Mouse (Mus musculus) heart, embryonic 12.5 days (tissue): Measurements from ENCODE around the gene Calm5. TPM values are rescaled to one million over a fixed set of nuclear protein-coding genes. Genes with fewer than 3 reads are reported as not detected.
"Not testable (repeated sequence)": the region's sequence is repeated elsewhere in the genome, so short reads cannot be mapped to it uniquely, and the experiment has no call there.

Experiments
- ATAC-seq: fragments of 200-750 bp; cut with Nextera tagmentation; 2 replicates; pipeline ENCODE4 v1.8.0; 2017; ENCODE audit warnings: moderate TSS enrichment, moderate library complexity; ENCODE audit not compliant: insufficient number of reproducible peaks, low FRiP score
- H3K27ac ChIP-seq: fragments of 300-500 bp; sonication (generic); 2 replicates; pipeline ENCODE4 v1.5.1; 2016; ENCODE audit warnings: mild to moderate bottlenecking, moderate library complexity; ENCODE audit not compliant: poor library complexity, severe bottlenecking
- H3K27me3 ChIP-seq: fragments of 300-500 bp; sonication (generic); replicated peaks from 2 replicates; pipeline ENCODE4 v1.6.1; 2016; ENCODE audit warnings: mild to moderate bottlenecking, moderate library complexity
- H3K36me3 ChIP-seq: fragments of 300-500 bp; sonication (generic); 2 replicates; pipeline ENCODE4 v1.6.1; 2016; ENCODE audit warnings: mild to moderate bottlenecking, moderate library complexity
- H3K4me1 ChIP-seq: fragments of 300-500 bp; sonication (generic); replicated peaks from 2 replicates; pipeline ENCODE4 v1.6.1; 2016; ENCODE audit warnings: mild to moderate bottlenecking
- H3K4me2 ChIP-seq: fragments of 300-500 bp; sonication (generic); 2 replicates; pipeline ENCODE4 v1.6.1; 2016; ENCODE audit warnings: mild to moderate bottlenecking, moderate library complexity
- H3K4me3 ChIP-seq: fragments of 300-500 bp; sonication (generic); 2 replicates; pipeline ENCODE4 v1.5.1; 2016; ENCODE audit warnings: mild to moderate bottlenecking
- H3K9ac ChIP-seq: fragments of 300-500 bp; sonication (generic); 2 replicates; pipeline ENCODE4 v1.6.1; 2016; ENCODE audit warnings: mild to moderate bottlenecking, moderate library complexity
- H3K9me3 ChIP-seq: fragments of 300-500 bp; sonication (generic); replicated peaks from 2 replicates; pipeline ENCODE4 v1.6.1; 2016; ENCODE audit warnings: mild to moderate bottlenecking, moderate library complexity
- WGBS: fragments of 180-500 bp; shearing (Covaris S2); methylation state at CpG from one replicate; pipeline ENCODE4 v1.1.7; 2016; 5-methylcytosine and 5-hydroxymethylcytosine counted together
- polyA plus RNA-seq: library from polyadenylated mRNA; unstranded; fragments of >200 nt; fragmentation: Nextera tagmentation; extraction: Ambion mirVana; gene quantifications from 2 replicates; pipeline ENCODE4 v1.2.1, GENCODE M21; 2016

Gene Calm5
- polyA plus RNA-seq = not detected in 2 replicates

DNA sequence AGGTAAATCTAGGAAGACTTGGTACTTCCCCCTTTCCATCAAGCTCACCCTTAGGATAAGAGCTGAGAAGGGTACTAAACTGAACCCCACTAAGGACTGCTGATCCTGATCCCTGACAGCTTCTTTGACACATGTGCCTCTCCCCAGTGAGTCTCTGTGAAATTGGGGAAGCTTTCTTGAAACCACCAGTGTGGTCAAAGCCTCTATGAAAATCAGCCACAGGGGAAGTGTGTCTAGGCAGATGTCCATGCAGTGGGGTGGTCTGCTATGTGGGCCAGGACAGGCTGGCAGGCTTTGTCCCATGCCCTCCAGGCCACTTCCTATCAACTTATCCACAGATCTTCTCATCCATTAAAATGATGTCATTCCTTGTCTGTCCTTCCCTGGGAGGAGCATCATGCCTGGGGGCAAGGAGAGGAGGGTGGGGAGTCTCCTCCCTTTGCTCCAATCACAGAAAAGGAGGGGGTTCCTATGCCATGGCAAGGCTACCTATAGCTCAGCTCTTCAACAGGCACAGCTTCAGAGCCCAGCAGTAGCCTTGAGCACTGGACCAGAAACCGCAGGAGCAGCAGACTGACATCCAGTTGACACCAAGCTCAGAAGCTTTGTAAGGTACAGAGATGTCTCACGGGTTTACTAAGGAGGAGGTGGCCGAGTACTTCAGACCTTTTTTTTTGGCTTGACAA lies at the start of gene Calm5:
TSS of gene Calm5 (plus strand) at position 526 of the 686 bp plus-strand sequence.
- ATAC-seq, H3K4me3 ChIP-seq, H3K27me3 ChIP-seq, H3K9me3 ChIP-seq, H3K27ac ChIP-seq, H3K36me3 ChIP-seq, H3K4me1 ChIP-seq, H3K9ac ChIP-seq, H3K4me2 ChIP-seq: not testable (repeated sequence)
- 76% methylated on average over 3 of the region's 3 CpGs for WGBS

DNA sequence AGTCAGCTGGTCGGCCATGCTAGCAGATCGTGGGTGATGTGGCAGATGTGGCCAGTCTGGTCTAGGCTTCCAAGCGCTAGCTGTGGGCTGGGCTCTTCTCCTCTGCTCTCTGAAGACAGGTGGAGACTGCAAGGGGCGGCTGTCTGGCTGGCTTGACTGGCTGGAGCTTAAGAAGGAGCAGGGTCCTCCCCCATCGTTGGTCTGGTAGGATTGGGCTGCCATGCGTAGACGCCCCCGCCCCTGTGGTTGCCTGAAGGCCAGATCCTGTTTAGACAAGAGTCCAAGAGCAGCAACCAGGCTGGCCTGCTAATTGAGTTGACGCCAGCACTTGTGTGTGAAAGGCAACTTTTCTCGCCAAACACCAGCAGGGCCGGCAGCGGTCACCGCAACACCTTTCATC lies 49.8 kb upstream of the Calm5 start, which contains the start of gene Calml3:
TSS of gene Calml3 (minus strand) at position 131 of the 400 bp plus-strand sequence.
- no peaks in the 10 kb centered on the region for H3K27me3 ChIP-seq
- H3K9ac ChIP-seq = no peak within 1 kb of the TSS
- ATAC-seq = no peak
- no peak within 1 kb of the TSS for H3K4me2 ChIP-seq
- H3K36me3 ChIP-seq = no peaks in the 10 kb centered on the region
- WGBS = 87% methylated on average over 13 of the region's 13 CpGs
- H3K4me1 ChIP-seq = peaks cover 19% of the 10 kb centered on the region
- H3K4me3 ChIP-seq = no peak within 1 kb of the TSS
- no peak within 1 kb of the TSS for H3K27ac ChIP-seq
- no peaks in the 10 kb centered on the region for H3K9me3 ChIP-seq

DNA sequence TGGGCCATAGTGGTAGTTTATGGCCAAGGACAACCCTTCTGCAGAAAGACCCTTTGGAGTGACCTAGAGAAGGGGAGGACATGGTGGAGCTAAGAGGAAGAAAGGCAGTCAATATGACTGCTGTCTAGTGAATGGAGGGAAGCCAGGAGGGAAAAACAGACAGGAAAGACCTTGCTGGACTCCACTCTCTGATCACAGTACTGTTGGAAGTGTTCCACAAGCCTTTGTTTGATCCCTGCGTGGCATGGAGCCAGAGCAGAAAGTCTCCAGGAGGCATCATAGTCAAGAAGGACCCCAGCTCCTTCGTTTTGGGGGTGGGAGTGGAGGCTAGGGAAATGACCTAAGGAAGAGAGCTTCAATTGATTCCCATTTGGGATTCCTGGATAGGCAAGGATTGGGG lies 48.8 kb upstream of the Calm5 start:
- no peak overlapping the region for H3K9ac ChIP-seq
- H3K36me3 ChIP-seq = no peaks in the 10 kb centered on the region
- peaks cover 12% of the 10 kb centered on the region for H3K4me1 ChIP-seq
- no peaks in the 10 kb centered on the region for H3K27me3 ChIP-seq
- H3K27ac ChIP-seq = no peak overlapping the region
- 44% methylated on average over 2 of the region's 2 CpGs for WGBS
- no peak overlapping the region for H3K4me2 ChIP-seq
- no peaks in the 10 kb centered on the region for H3K9me3 ChIP-seq
- H3K4me3 ChIP-seq = no peak overlapping the region
- no peak for ATAC-seq

DNA sequence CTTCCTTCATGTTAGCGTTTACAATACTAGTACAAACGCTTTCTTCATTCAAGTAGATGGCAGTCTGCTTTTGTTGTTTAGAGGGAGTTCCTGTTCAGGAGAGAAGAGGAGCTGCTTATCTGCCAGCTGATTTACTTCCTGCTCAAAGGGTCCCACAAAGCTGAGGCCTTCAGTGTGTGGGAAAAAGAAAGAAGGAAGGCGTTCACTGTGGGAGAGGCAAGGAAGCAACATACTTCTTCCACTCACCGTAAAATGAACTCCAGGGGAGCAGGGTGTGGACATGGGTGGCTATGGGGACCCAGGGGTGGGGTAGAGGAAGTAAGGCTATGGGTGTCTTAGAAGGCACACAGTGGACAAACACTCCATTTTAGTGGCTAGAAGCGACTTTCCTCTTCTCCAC lies 48.3 kb upstream of the Calm5 start:
- Histone ChIP-seq H3K36me3 (no peaks in the 10 kb centered on the region), H3K4me2 (no peak overlapping the region), H3K27ac (no peak overlapping the region), H3K4me1 (peaks cover 6% of the 10 kb centered on the region), H3K9me3 (peaks cover 3% of the 10 kb centered on the region; the same call in 1 of the 2 replicates), H3K4me3 (no peak overlapping the region), H3K27me3 (no peaks in the 10 kb centered on the region), H3K9ac (no peak overlapping the region)
- 61% methylated on average over 5 of the region's 5 CpGs for WGBS
- no peak; the same call in 1 of the 2 replicates for ATAC-seq

DNA sequence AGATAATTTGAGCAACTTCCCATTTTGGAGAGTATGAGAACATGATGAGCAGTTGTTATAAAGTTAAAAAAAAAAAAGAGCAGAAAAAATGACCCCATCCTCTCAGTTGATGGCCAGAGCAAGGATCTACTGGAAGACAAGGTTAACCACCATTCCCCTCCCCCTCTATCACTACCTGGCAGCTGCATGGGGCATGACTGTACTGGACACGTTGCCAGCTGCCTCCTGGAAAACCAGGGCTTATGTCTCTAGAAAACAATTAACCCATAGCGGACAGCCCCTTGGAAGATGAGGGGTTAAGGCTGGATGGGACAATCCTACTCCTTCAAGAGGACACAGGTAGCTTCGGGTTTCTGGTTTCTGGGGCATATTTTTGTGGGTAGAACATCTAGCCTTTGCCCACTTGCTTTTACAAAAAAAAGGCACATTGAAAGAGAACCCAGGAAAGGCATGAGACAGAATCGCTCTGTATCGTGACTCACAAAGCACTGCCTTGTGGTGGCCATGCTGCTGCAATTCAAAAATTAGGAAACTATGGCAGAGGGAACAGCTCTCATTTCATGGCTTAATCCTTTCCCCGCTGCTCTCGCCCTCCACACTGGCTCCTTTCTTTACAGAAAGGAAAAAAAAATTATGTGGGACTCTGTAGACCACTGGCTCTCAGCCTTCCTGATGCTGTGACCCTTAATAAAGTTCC lies 46.7 kb upstream of the Calm5 start:
- Histone ChIP-seq H3K4me1 (no peaks in the 10 kb centered on the region), H3K27me3 (no peaks in the 10 kb centered on the region), H3K4me2 (no peak overlapping the region), H3K36me3 (no peaks in the 10 kb centered on the region), H3K9me3 (peaks cover 3% of the 10 kb centered on the region; the same call in 1 of the 2 replicates), H3K4me3 (no peak overlapping the region), H3K9ac (no peak overlapping the region), H3K27ac (no peak overlapping the region)
- WGBS = 80% methylated on average over 7 of the region's 7 CpGs
- ATAC-seq = no peak

DNA sequence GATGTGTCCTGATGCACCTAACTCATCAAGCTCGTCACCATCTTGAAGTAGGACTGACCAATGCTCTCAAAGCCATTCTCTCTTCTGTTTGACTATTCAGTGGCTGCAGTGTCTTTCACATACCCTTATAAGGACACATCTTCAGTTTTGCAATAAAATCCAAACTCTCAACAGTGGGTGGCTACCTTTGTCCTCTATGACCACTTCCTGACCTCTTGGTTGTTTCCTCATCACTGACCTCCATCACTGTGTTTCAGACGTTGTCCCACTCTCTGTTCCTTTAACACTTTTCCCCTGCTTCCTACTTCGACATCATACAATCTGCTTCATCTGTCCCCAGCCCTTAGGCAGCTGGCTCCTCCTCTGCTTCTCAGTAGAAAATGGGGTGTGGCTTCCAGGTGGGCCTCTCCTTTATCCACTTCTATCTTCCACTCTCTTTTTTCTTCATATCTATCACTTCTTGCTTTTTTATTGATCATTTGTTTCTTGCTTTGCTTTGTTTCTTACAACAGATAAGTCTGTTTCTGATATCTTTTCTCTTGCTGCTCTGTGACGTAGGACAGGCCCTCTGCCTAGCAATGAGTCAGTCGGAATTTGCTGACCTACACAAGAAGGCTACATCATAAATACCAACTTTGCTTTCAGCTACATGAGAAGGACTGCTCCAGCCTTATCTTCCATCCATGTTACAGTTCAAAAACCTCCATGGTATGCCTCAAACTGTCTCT lies 35.8 kb upstream of the Calm5 start:
- Histone ChIP-seq H3K4me2 (no peak overlapping the region), H3K27ac (no peak overlapping the region), H3K9ac (no peak overlapping the region), H3K36me3 (no peaks in the 10 kb centered on the region), H3K27me3 (no peaks in the 10 kb centered on the region), H3K9me3 (no peaks in the 10 kb centered on the region), H3K4me1 (no peaks in the 10 kb centered on the region), H3K4me3 (no peak overlapping the region)
- ATAC-seq = no peak
- 58% methylated on average over 5 of the region's 5 CpGs for WGBS

DNA sequence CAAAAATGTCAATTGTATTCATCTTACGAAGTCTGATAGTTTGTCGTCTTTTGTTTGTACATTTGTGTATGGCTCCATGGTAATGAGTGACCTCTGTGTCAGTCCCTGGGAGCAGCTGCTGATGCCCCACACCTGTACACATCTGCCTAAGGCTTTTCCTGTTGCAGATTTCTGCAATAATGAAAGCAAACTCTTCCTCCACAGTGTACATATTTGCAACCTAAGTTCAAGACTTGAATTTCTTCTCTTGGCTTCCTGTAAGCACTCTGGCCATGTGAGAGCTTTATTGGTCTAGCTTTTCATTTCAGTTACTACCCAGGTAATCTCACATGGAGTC lies 35.3 kb upstream of the Calm5 start:
- Histone ChIP-seq H3K9me3 (no peaks in the 10 kb centered on the region), H3K4me2 (no peak overlapping the region), H3K27me3 (no peaks in the 10 kb centered on the region), H3K9ac (no peak overlapping the region), H3K4me3 (no peak overlapping the region), H3K36me3 (no peaks in the 10 kb centered on the region), H3K4me1 (no peaks in the 10 kb centered on the region), H3K27ac (no peak overlapping the region)
- ATAC-seq = no peak
- WGBS = 73% methylated on average over 2 of the region's 2 CpGs

DNA sequence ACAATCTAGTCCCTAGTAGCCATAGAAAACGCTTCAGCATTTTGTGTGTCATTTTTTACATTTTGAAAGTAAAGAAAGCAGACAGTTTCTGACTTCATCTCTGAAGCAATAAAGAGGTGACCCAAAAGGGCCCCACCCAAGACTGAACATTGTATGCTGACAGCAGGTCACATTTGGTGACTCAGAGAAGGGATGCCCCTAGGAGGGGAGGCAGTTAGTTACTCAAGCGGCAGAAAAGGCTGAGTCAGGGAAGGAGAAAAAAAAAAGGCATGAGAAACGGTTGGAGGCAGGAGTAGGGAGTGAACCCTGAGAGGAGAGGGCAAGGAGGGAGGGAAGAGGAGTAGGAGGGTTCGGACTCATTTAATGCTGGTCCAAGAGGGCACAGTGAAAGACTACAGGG lies 31.9 kb upstream of the Calm5 start:
- no peaks in the 10 kb centered on the region for H3K4me1 ChIP-seq
- H3K4me2 ChIP-seq = no peak overlapping the region
- no peak overlapping the region for H3K9ac ChIP-seq
- H3K4me3 ChIP-seq = no peak overlapping the region
- H3K9me3 ChIP-seq = no peaks in the 10 kb centered on the region
- no peaks in the 10 kb centered on the region for H3K36me3 ChIP-seq
- no peak overlapping the region for H3K27ac ChIP-seq
- WGBS = 56% methylated on average over 4 of the region's 4 CpGs
- no peak for ATAC-seq
- H3K27me3 ChIP-seq = no peaks in the 10 kb centered on the region

DNA sequence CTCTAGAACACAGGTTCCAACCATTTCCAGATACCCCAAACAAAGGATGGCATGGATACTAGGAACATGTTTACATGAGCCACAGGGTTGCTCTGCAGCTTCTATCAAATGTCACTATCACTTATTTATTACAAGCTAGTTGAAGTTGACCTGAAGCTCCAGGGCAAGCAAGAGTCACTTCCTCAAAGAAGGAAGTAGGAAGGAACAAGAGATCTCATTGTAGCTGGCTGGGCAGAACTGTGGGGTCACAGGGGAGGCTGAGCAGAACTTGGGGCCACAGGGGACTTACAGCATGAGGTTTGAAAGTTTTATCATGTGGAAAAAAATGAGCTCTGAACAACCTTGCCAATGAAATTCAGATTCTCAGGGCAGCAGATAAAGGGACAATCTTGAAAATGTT lies 28.2 kb upstream of the Calm5 start:
- no peak for ATAC-seq
- no peak overlapping the region for H3K4me3 ChIP-seq

DNA sequence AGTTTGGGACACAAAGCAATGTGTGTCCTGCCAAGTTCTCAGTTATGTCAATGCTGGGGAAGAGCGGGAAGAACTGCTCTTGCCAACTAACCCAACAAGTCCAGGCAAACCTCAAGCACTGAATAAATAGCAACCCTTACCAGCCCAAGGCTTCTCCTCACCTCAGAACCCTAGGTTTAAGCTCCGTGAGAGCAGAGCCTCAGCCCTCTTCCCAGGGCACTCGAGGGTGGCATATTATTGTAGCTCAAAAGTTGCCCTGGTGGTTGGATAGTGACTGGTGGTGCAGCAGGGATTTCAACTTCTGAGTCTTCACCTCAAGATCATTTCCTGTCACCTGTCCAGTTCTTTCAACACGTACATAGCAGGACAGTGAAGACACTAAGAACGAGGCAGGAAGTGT lies 22.4 kb upstream of the Calm5 start:
- ATAC-seq = no peak
- 78% methylated on average over 5 of the region's 5 CpGs for WGBS
- H3K27ac ChIP-seq = no peak overlapping the region
- no peak overlapping the region for H3K9ac ChIP-seq
- no peak overlapping the region for H3K4me3 ChIP-seq
- H3K9me3 ChIP-seq = no peaks in the 10 kb centered on the region
- no peaks in the 10 kb centered on the region for H3K27me3 ChIP-seq
- no peaks in the 10 kb centered on the region for H3K4me1 ChIP-seq
- no peaks in the 10 kb centered on the region for H3K36me3 ChIP-seq
- H3K4me2 ChIP-seq = no peak overlapping the region

More for the DNA sequence above, 28.2 kb upstream of the Calm5 start:
- no peaks in the 10 kb centered on the region for H3K27me3 ChIP-seq
- H3K9me3 ChIP-seq = no peaks in the 10 kb centered on the region
- no peak overlapping the region for H3K27ac ChIP-seq
- H3K36me3 ChIP-seq = no peaks in the 10 kb centered on the region
- no peaks in the 10 kb centered on the region for H3K4me1 ChIP-seq
- no peak overlapping the region for H3K4me2 ChIP-seq
- no peak overlapping the region for H3K9ac ChIP-seq

DNA sequence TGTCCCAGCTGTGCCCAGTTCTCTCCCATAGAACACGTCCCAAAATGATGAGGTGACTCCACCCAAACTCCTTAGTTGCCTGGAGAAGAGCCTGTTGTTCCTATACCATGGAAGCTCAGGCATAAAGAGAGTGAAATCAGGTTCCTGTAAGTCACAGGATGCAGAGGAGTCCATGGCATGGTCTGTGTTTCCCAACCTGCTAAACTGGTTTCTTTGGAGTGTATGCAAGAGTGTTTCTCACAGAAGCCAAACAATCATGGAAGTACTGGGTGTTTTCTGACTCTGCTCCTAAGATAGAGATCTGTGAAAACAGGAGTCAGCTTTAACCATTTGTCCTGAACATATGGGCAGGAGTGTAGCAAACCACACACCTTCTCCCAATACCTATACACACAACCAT lies 22.0 kb upstream of the Calm5 start:
- no peaks in the 10 kb centered on the region for H3K4me1 ChIP-seq
- no peak overlapping the region for H3K27ac ChIP-seq
- H3K36me3 ChIP-seq = no peaks in the 10 kb centered on the region
- no peak overlapping the region for H3K9ac ChIP-seq
- H3K27me3 ChIP-seq = no peaks in the 10 kb centered on the region
- no peak overlapping the region for H3K4me3 ChIP-seq
- 60% methylated on average over 1 of the region's 1 CpGs for WGBS
- no peak for ATAC-seq
- H3K4me2 ChIP-seq = no peak overlapping the region
- no peaks in the 10 kb centered on the region for H3K9me3 ChIP-seq
